Mouse (Mus musculus): ENCODE measurements around the gene R3hdm2. TPM values are rescaled to one million over a fixed set of nuclear protein-coding genes. Genes with fewer than 3 reads are reported as not detected.

Gene R3hdm2
- polyA plus RNA-seq, 1 experiment from 2014 or later = 21.1 TPM

DNA sequence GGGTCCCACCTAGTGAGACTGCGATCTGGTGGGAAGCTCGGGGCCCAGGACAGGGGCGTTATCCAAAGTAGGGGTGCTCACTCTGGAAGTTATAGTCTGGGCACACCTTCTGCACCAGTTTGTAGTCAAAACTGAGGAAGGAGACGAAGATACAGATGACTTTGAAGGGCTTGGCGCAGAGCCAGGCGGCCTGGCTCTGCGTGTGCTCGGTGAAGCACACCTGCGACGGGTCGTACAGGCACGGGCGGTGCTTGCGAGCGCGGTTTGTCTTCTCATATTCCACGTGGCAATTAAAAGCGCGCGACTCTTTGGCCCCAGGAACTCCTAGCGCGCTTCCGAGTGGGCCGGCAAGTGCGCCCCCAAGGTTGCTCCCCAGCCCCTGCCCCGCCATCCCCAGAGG is 145.9 kb downstream of the R3hdm2 start:
- H3K27me3 ChIP-seq (replicated peaks; ENCODE audit: insufficient read depth, low read length) = peaks cover 64% of the 10 kb centered on the region
- H3K9ac ChIP-seq (replicated peaks; ENCODE audit: low read depth) = no peak overlapping the region
- ATAC-seq (no peak), DNase-seq (ENCODE audit: low spot score) (no peak)
- 1% methylated on average over 26 of the region's 26 CpGs for WGBS
- no peaks in the 10 kb centered on the region for H3K36me3 ChIP-seq (ENCODE audit: insufficient read depth, low read length)
- H3K9me3 ChIP-seq (ENCODE audit: low read length) = no peaks in the 10 kb centered on the region
- no peak overlapping the region for H3K27ac ChIP-seq (ENCODE audit: low read length)
- TF ChIP-seq EP300 (IDR thresholded peaks at IDR 0.05) (no peak), CTCF (IDR thresholded peaks at IDR 0.05) (no peak)
- H3K4me2 ChIP-seq (replicated peaks; ENCODE audit: low read depth, low read length) = peak overlapping the region; percentile 53
- peaks cover 14% of the 10 kb centered on the region; the same call in 1 of the 2 replicates for H3K4me1 ChIP-seq (ENCODE audit: insufficient read depth, low read depth, low read length)
- peak overlapping the region; percentile 25; the same call in 1 of the 2 replicates for H3K4me3 ChIP-seq (ENCODE audit: low read depth, low read length)

DNA sequence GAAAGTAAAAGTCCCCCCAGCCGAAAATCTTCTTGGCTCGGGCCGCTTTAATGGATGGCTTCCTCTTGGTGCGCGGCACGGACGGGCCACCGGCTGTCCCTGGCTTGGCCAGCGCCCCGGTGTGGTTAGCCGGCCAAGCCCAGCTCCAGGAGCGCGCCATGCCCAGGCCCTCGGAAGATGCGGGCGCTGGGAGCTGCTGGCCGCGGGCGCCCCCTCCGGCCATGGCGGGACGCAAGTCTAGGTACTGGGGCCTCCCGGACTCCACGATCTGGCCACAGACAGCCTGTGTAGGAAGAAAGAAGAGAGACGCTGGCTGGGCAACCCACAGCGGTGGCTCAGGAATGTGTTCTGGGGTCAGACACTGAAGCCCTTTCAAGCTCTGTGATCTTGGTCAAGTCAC is 146.6 kb downstream of the R3hdm2 start:
- H3K9ac ChIP-seq (replicated peaks; ENCODE audit: low read depth) = no peak overlapping the region
- TF ChIP-seq EP300 (IDR thresholded peaks at IDR 0.05) (no peak), CTCF (IDR thresholded peaks at IDR 0.05) (peak; percentile 79)
- H3K27ac ChIP-seq (ENCODE audit: low read length) = no peak overlapping the region
- H3K4me3 ChIP-seq (ENCODE audit: low read depth, low read length) = peak overlapping the region; percentile 25; the same call in 1 of the 2 replicates
- H3K4me1 ChIP-seq (ENCODE audit: insufficient read depth, low read depth, low read length) = peaks cover 7% of the 10 kb centered on the region; the same call in 1 of the 2 replicates
- peaks cover 69% of the 10 kb centered on the region for H3K27me3 ChIP-seq (replicated peaks; ENCODE audit: insufficient read depth, low read length)
- DNase-seq (ENCODE audit: low spot score) (peak; percentile 73), ATAC-seq (peak; percentile 74)
- no peaks in the 10 kb centered on the region for H3K9me3 ChIP-seq (ENCODE audit: low read length)
- H3K36me3 ChIP-seq (ENCODE audit: insufficient read depth, low read length) = no peaks in the 10 kb centered on the region
- H3K4me2 ChIP-seq (replicated peaks; ENCODE audit: low read depth, low read length) = peak overlapping the region; percentile 53
- under 1% methylated on average over 26 of the region's 26 CpGs for WGBS

DNA sequence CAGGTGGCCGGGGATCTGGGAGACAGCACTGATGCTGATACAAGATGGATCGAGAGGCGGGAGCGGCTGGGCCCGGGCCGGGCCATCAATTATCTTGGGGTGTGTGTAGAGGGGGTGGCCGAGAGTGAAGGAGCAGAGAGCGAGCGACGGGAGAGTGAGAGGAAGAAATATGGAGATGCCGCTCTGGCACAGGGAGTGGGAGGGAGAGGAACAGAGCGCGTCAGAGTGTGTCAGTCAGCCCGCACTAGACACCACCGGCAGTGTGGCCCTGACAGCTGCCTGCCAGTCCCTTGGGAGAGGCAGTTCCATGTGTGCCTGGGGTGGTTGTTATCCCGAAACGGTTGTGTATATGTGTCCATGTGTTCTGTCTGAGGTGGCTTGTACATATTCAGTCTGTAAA is 147.4 kb downstream of the R3hdm2 start:
- ATAC-seq (no peak), DNase-seq (ENCODE audit: low spot score) (no peak)
- TF ChIP-seq CTCF (IDR thresholded peaks at IDR 0.05) (no peak), EP300 (IDR thresholded peaks at IDR 0.05) (no peak)
- Histone ChIP-seq H3K9me3 (ENCODE audit: low read length) (no peaks in the 10 kb centered on the region), H3K36me3 (ENCODE audit: insufficient read depth, low read length) (no peaks in the 10 kb centered on the region), H3K27me3 (replicated peaks; ENCODE audit: insufficient read depth, low read length) (peaks cover 75% of the 10 kb centered on the region), H3K4me3 (ENCODE audit: low read depth, low read length) (no peak overlapping the region), H3K9ac (replicated peaks; ENCODE audit: low read depth) (no peak overlapping the region), H3K4me2 (replicated peaks; ENCODE audit: low read depth, low read length) (no peak overlapping the region), H3K27ac (ENCODE audit: low read length) (no peak overlapping the region), H3K4me1 (ENCODE audit: insufficient read depth, low read depth, low read length) (0 out of 2 replicates have a peak, but pooled peaks cover 5% of the 10 kb centered on the region)
- 8% methylated on average over 17 of the region's 17 CpGs for WGBS

DNA sequence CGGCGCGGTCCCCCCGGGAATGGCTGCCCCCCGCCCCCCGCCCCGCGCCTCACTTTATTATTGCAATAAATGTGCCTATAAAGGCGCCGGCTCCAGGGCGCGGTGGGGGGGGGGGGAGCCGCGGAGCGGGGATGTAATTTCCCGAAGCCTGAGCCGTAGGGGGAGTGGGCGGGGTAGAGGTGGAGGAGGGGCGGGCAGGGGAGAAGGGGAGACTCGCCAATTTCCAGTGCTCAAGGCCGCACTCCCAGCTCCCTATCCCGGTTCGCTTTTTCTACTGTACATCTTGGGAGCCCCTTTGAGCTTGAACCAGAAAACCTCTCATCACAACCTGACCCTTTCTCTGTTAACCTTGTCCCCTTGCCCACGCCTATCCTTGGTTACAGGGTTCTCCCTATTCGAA is 150.8 kb downstream of the R3hdm2 start:
- no peak overlapping the region for H3K27ac ChIP-seq (ENCODE audit: low read length)
- peaks cover 85% of the 10 kb centered on the region for H3K27me3 ChIP-seq (replicated peaks; ENCODE audit: insufficient read depth, low read length)
- H3K4me3 ChIP-seq (ENCODE audit: low read depth, low read length) = no peak overlapping the region
- TF ChIP-seq CTCF (IDR thresholded peaks at IDR 0.05) = no peak
- TF ChIP-seq EP300 (IDR thresholded peaks at IDR 0.05) = no peak
- peaks cover 10% of the 10 kb centered on the region; the same call in 1 of the 2 replicates for H3K4me1 ChIP-seq (ENCODE audit: insufficient read depth, low read depth, low read length)
- no peak for DNase-seq (ENCODE audit: low spot score)
- WGBS = 2% methylated on average over 15 of the region's 25 CpGs
- no peaks in the 10 kb centered on the region for H3K36me3 ChIP-seq (ENCODE audit: insufficient read depth, low read length)
- no peak for ATAC-seq
- no peaks in the 10 kb centered on the region for H3K9me3 ChIP-seq (ENCODE audit: low read length)
- H3K4me2 ChIP-seq (replicated peaks; ENCODE audit: low read depth, low read length) = no peak overlapping the region
- no peak overlapping the region for H3K9ac ChIP-seq (replicated peaks; ENCODE audit: low read depth)

DNA sequence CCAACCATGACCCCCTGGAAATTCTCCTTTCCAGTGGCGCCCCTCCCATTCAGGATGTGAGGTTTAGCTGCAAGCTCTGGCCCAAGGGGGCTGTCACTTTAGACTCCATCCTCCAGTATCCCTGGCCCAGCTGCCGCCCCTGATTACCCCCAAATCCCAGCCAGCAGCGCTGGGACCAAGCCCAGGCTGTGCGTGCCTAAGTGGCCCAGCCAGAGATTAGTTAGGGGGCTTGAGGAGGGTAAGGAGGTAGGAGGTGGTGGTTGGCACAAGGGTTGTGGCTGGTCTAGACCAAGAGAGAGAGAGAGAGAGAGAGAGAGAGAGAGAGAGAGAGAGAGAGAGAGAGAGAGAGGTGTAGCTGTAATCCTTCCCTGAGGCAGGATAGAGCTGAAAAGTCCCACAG is 151.4 kb downstream of the R3hdm2 start:
- WGBS = 8% methylated on average over 4 of the region's 4 CpGs
- peaks cover 86% of the 10 kb centered on the region for H3K27me3 ChIP-seq (replicated peaks; ENCODE audit: insufficient read depth, low read length)
- TF ChIP-seq CTCF (IDR thresholded peaks at IDR 0.05) (no peak), EP300 (IDR thresholded peaks at IDR 0.05) (no peak)

DNA sequence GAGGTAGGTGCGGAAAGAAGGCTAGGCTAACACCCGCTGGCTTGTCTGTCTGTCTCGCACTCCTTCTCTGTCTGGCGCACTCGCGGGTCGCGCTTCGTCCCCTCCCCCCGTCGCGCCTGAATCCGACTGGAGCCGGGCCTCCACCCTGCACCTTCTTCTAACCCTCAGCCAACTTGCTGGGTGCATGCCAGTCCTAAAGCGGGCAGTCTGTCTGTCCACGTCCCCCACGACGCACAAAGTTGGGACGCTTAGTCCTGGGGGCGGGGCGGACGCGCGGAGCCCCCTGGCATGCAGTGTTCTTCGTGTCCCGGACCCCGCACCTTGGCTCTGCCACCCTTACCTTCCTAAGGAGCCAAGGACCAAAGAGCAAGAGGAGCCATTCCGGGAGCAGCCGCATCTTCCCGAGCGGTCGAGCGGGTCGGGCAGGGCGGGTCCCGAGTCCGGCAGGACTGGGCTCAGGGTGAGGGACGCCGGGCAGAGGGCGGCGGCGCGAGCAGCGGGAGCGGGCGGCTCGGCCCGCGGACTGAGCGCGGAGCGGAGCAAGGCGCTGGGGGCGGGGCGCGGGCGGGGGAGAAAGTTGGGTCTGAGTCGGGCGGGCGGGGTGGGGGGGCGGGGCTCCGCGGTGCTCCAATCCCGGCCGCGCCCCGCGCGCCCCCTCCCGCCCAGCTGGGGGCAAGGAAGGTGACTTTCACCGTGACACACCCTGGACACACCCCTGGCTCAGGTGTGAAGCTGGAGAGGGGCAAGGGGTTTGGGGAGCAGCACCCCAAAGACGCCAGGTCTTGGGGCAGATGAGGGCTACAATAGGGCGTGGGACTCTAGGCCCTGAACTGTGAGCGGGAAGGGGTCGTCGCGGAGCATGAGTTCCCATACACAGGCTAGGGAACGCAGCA is 154.2 kb downstream of the R3hdm2 start, which contains the start of gene Nxph4:
Gene Nxph4 (minus strand): TSS at position 524 of the 893 bp plus-strand sequence.
- no peak for TF ChIP-seq EP300 (IDR thresholded peaks at IDR 0.05)
- no peak for TF ChIP-seq CTCF (IDR thresholded peaks at IDR 0.05)
- WGBS = under 1% methylated on average over 55 of the region's 78 CpGs
- Histone ChIP-seq H3K36me3 (ENCODE audit: insufficient read depth, low read length) (no peaks in the 10 kb centered on the region; the same call in 1 of the 2 replicates), H3K9me3 (ENCODE audit: low read length) (no peaks in the 10 kb centered on the region), H3K4me2 (replicated peaks; ENCODE audit: low read depth, low read length) (peak within 1 kb of the TSS; percentile 68), H3K27ac (ENCODE audit: low read length) (no peak within 1 kb of the TSS), H3K4me1 (ENCODE audit: insufficient read depth, low read depth, low read length) (peaks cover 4% of the 10 kb centered on the region; the same call in 1 of the 2 replicates), H3K27me3 (replicated peaks; ENCODE audit: insufficient read depth, low read length) (peaks cover 60% of the 10 kb centered on the region), H3K9ac (replicated peaks; ENCODE audit: low read depth) (0 out of 2 replicates have a peak within 1 kb of the TSS, but pooled peaks have one; percentile 2), H3K4me3 (ENCODE audit: low read depth, low read length) (peak within 1 kb of the TSS; percentile 41)
- ATAC-seq (peak; percentile 55), DNase-seq (ENCODE audit: low spot score) (peak; percentile 38)

More for the DNA sequence above, 151.4 kb downstream of the R3hdm2 start:
- DNase-seq (ENCODE audit: low spot score) (no peak), ATAC-seq (no peak)
- Histone ChIP-seq H3K4me2 (replicated peaks; ENCODE audit: low read depth, low read length) (no peak overlapping the region), H3K27ac (ENCODE audit: low read length) (no peak overlapping the region), H3K9ac (replicated peaks; ENCODE audit: low read depth) (no peak overlapping the region), H3K36me3 (ENCODE audit: insufficient read depth, low read length) (no peaks in the 10 kb centered on the region), H3K9me3 (ENCODE audit: low read length) (no peaks in the 10 kb centered on the region), H3K4me3 (ENCODE audit: low read depth, low read length) (no peak overlapping the region), H3K4me1 (ENCODE audit: insufficient read depth, low read depth, low read length) (peaks cover 8% of the 10 kb centered on the region; the same call in 1 of the 2 replicates)
